Mouse (Mus musculus) intestine, embryonic 14.5 days (tissue): ENCODE results near the gene Hnrnpc. TPM values are rescaled to one million over a fixed set of nuclear protein-coding genes. Genes with fewer than 3 reads are reported as not detected.

Experiments
- ATAC-seq: fragments of 200-750 bp; cut with Nextera tagmentation; replicated peaks from 2 replicates; pipeline ENCODE4 v1.8.0; 2017; ENCODE audit warnings: low read depth, moderate number of reproducible peaks, moderate TSS enrichment, moderate library complexity; ENCODE audit not compliant: low FRiP score, low TSS enrichment
- DNase-seq: peaks from one replicate; pipeline ENCODE4 v3.0.0-alpha.2; 2018; ENCODE audit warnings: low spot score
- H3K27ac ChIP-seq: fragments of 300-500 bp; sonication (generic); 2 replicates; pipeline ENCODE4 v1.5.1; 2014; ENCODE audit warnings: low read depth, mild to moderate bottlenecking, control low read depth
- H3K27me3 ChIP-seq: fragments of 300-500 bp; sonication (generic); replicated peaks from 2 replicates; pipeline ENCODE4 v1.6.1; 2014; ENCODE audit warnings: low read length, control low read depth; ENCODE audit not compliant: control insufficient read depth, insufficient read depth
- H3K36me3 ChIP-seq: fragments of 300-500 bp; sonication (generic); 2 replicates; pipeline ENCODE4 v1.6.1; 2014; ENCODE audit warnings: low read length, control low read depth; ENCODE audit not compliant: control insufficient read depth, insufficient read depth
- H3K4me1 ChIP-seq: fragments of 300-500 bp; sonication (generic); replicated peaks from 2 replicates; pipeline ENCODE4 v1.6.1; 2014; ENCODE audit warnings: low read length, control low read depth, mixed read lengths; ENCODE audit not compliant: control insufficient read depth, insufficient read depth
- H3K4me2 ChIP-seq: fragments of 300-500 bp; sonication (generic); 2 replicates; pipeline ENCODE4 v1.6.1; 2014; ENCODE audit warnings: low read length
- H3K4me3 ChIP-seq: fragments of 300-500 bp; sonication (generic); 2 replicates; pipeline ENCODE4 v1.5.1; 2014; ENCODE audit warnings: low read depth, low read length, control low read depth, mixed read lengths
- H3K9ac ChIP-seq: fragments of 300-500 bp; sonication (generic); 2 replicates; pipeline ENCODE4 v1.6.1; 2014; ENCODE audit warnings: mild to moderate bottlenecking, low read length
- H3K9me3 ChIP-seq: fragments of 300-500 bp; sonication (generic); 2 replicates; pipeline ENCODE4 v1.6.1; 2016; ENCODE audit warnings: low read length, control low read depth; ENCODE audit not compliant: control insufficient read depth
- WGBS: fragments of 180-500 bp; shearing (Covaris S2); extraction: QIAGEN DNeasy Blood & Tissue Kit; methylation state at CpG from one replicate; pipeline ENCODE4 v1.1.7; 2014; 5-methylcytosine and 5-hydroxymethylcytosine counted together
- polyA plus RNA-seq: library from polyadenylated mRNA; unstranded; fragments of >200 nt; fragmentation: Nextera tagmentation; extraction: Ambion mirVana; gene quantifications from 2 replicates; pipeline ENCODE4 v1.2.1, GENCODE M21; 2014

Gene Hnrnpc
- polyA plus RNA-seq, 1 experiment from 2014 or later, result 530 TPM

GRCm38 (mm10) chr14:52133584-52133983, 29.8 kb upstream of the Hnrnpc start:
- DNase-seq (no peak), ATAC-seq (no peak)
- no peak overlapping the region for H3K27ac ChIP-seq
- H3K9me3 ChIP-seq, result no peaks in the 10 kb centered on the region
- no peaks in the 10 kb centered on the region for H3K36me3 ChIP-seq
- no peak overlapping the region for H3K9ac ChIP-seq
- WGBS, result 86% methylated on average over 5 of the region's 5 CpGs
- no peaks in the 10 kb centered on the region for H3K4me1 ChIP-seq
- H3K4me3 ChIP-seq, result no peak overlapping the region
- H3K27me3 ChIP-seq, result no peaks in the 10 kb centered on the region
- H3K4me2 ChIP-seq, result no peak overlapping the region

GRCm38 (mm10) chr14:52124636-52125035, 20.8 kb upstream of the Hnrnpc start:
- H3K27me3 ChIP-seq, result no peaks in the 10 kb centered on the region
- H3K4me1 ChIP-seq, result 0 out of 2 replicates have a peak, but pooled peaks cover 2% of the 10 kb centered on the region
- no peak overlapping the region for H3K27ac ChIP-seq
- H3K36me3 ChIP-seq, result no peaks in the 10 kb centered on the region
- H3K9me3 ChIP-seq, result no peaks in the 10 kb centered on the region
- H3K4me2 ChIP-seq, result no peak overlapping the region
- no peak overlapping the region for H3K4me3 ChIP-seq
- 86% methylated on average over 3 of the region's 3 CpGs for WGBS
- DNase-seq (no peak), ATAC-seq (no peak)
- no peak overlapping the region for H3K9ac ChIP-seq

GRCm38 (mm10) chr14:52123918-52124317, 20.1 kb upstream of the Hnrnpc start:
- Histone ChIP-seq H3K36me3 (no peaks in the 10 kb centered on the region), H3K9ac (no peak overlapping the region), H3K4me1 (peaks cover 4% of the 10 kb centered on the region; the same call in 1 of the 2 replicates), H3K4me2 (no peak overlapping the region), H3K9me3 (no peaks in the 10 kb centered on the region), H3K4me3 (no peak overlapping the region), H3K27ac (no peak overlapping the region), H3K27me3 (no peaks in the 10 kb centered on the region)
- ATAC-seq (no peak), DNase-seq (peak; percentile 88)
- WGBS, result 19% methylated on average over 4 of the region's 4 CpGs

- WGBS, result 59% methylated on average over 7 of the region's 7 CpGs
- ATAC-seq, result no peak
Observed at GRCm38 (mm10) chr14:52120169-52120568, 16.3 kb upstream of the Hnrnpc start.

GRCm38 (mm10) chr14:52118823-52119608, 15.2 kb upstream of the Hnrnpc start:
- peak overlapping the region; percentile 98 for H3K4me2 ChIP-seq
- H3K4me1 ChIP-seq, result peaks cover 4% of the 10 kb centered on the region; the same call in 1 of the 2 replicates
- no peaks in the 10 kb centered on the region for H3K9me3 ChIP-seq
- no peaks in the 10 kb centered on the region for H3K27me3 ChIP-seq
- DNase-seq (peak; percentile 86), ATAC-seq (peak; percentile 86)
- H3K4me3 ChIP-seq, result peak overlapping the region; percentile 49
- no peaks in the 10 kb centered on the region for H3K36me3 ChIP-seq
- H3K9ac ChIP-seq, result peak overlapping the region; percentile 71
- WGBS, result 2% methylated on average over 38 of the region's 38 CpGs
- H3K27ac ChIP-seq, result peak overlapping the region; percentile 52

More at GRCm38 (mm10) chr14:52120169-52120568, 16.3 kb upstream of the Hnrnpc start:
- H3K27me3 ChIP-seq, result no peaks in the 10 kb centered on the region
- no peaks in the 10 kb centered on the region for H3K36me3 ChIP-seq
- no peak overlapping the region for H3K4me3 ChIP-seq
- H3K4me2 ChIP-seq, result peak overlapping the region; percentile 98
- H3K27ac ChIP-seq, result no peak overlapping the region
- H3K4me1 ChIP-seq, result peaks cover 4% of the 10 kb centered on the region; the same call in 1 of the 2 replicates
- H3K9ac ChIP-seq, result no peak overlapping the region
- DNase-seq, result no peak
- no peaks in the 10 kb centered on the region for H3K9me3 ChIP-seq

GRCm38 (mm10) chr14:52118456-52118822, 14.6 kb upstream of the Hnrnpc start:
- Histone ChIP-seq H3K9ac (no peak overlapping the region), H3K4me3 (no peak overlapping the region), H3K27me3 (no peaks in the 10 kb centered on the region), H3K4me2 (peak overlapping the region; percentile 98), H3K4me1 (peaks cover 4% of the 10 kb centered on the region; the same call in 1 of the 2 replicates), H3K9me3 (no peaks in the 10 kb centered on the region), H3K36me3 (no peaks in the 10 kb centered on the region), H3K27ac (no peak overlapping the region)
- no peak for DNase-seq
- 34% methylated on average over 8 of the region's 8 CpGs for WGBS
- ATAC-seq, result peak; percentile 28; the same call in 1 of the 2 replicates

- WGBS, result 89% methylated on average over 5 of the region's 5 CpGs
Observed at GRCm38 (mm10) chr14:52117241-52117640, 13.4 kb upstream of the Hnrnpc start.

GRCm38 (mm10) chr14:52114101-52114500, 10.3 kb upstream of the Hnrnpc start:
- H3K4me3 ChIP-seq, result no peak overlapping the region
- no peak overlapping the region for H3K27ac ChIP-seq
- 71% methylated on average over 1 of the region's 1 CpGs for WGBS
- H3K4me2 ChIP-seq, result no peak overlapping the region
- no peak for DNase-seq
- no peak for ATAC-seq
- H3K27me3 ChIP-seq, result no peaks in the 10 kb centered on the region
- H3K4me1 ChIP-seq, result no peaks in the 10 kb centered on the region; the same call in 1 of the 2 replicates
- H3K9me3 ChIP-seq, result no peaks in the 10 kb centered on the region
- H3K36me3 ChIP-seq, result no peaks in the 10 kb centered on the region
- no peak overlapping the region for H3K9ac ChIP-seq

More at GRCm38 (mm10) chr14:52117241-52117640, 13.4 kb upstream of the Hnrnpc start:
- DNase-seq (no peak), ATAC-seq (no peak)
- Histone ChIP-seq H3K9me3 (no peaks in the 10 kb centered on the region), H3K9ac (no peak overlapping the region), H3K4me3 (no peak overlapping the region), H3K27ac (no peak overlapping the region), H3K27me3 (no peaks in the 10 kb centered on the region), H3K36me3 (no peaks in the 10 kb centered on the region), H3K4me1 (peaks cover 4% of the 10 kb centered on the region; the same call in 1 of the 2 replicates), H3K4me2 (no peak overlapping the region)

- 84% methylated on average over 4 of the region's 4 CpGs for WGBS
- peaks cover 8% of the 10 kb centered on the region; the same call in 1 of the 2 replicates for H3K4me1 ChIP-seq
- DNase-seq (no peak), ATAC-seq (no peak)
- H3K9ac ChIP-seq, result no peak within 1 kb of the TSS
- H3K27me3 ChIP-seq, result no peaks in the 10 kb centered on the region
- no peak within 1 kb of the TSS for H3K27ac ChIP-seq
- no peak within 1 kb of the TSS for H3K4me2 ChIP-seq
- no peaks in the 10 kb centered on the region for H3K9me3 ChIP-seq
- no peak within 1 kb of the TSS for H3K4me3 ChIP-seq
- no peaks in the 10 kb centered on the region for H3K36me3 ChIP-seq
Observed at GRCm38 (mm10) chr14:52110346-52110745, 6.5 kb upstream of the Hnrnpc start, which contains the start of gene Rpgrip1. Gene Rpgrip1 (plus strand): TSS chr14:52110704.
